Mouse (Mus musculus): ENCODE data around the gene Foxl1. TPM values are rescaled to one million over a fixed set of nuclear protein-coding genes. Genes with fewer than 3 reads are reported as not detected.

The Foxl1 gene
- total and polyA plus RNA-seq, 3 experiments, result 0.07 to 0.12 TPM; not detected in 1

GRCm38 (mm10) chr8:121113261-121113660, 14.5 kb upstream of the Foxl1 start:
- H3K4me1 ChIP-seq (ENCODE audit: control insufficient read depth in 1 of 2, insufficient read depth in 2 of 2, low read length in 2 of 2), result peaks cover 3 to 21% of the 10 kb centered on the region in 2 experiments; a peak in 3 of 4 replicates
- H3K27ac ChIP-seq (ENCODE audit: control insufficient read depth, low read depth, low read length), result peak overlapping the region; percentile 23; the same call in 1 of the 2 replicates
- peaks cover 0 to 10% of the 10 kb centered on the region in 2 experiments; a peak in 2 of 4 replicates for H3K36me3 ChIP-seq (ENCODE audit: control insufficient read depth in 1 of 2, insufficient read depth in 2 of 2, low read length in 2 of 2)
- no peaks in the 10 kb centered on the region for H3K27me3 ChIP-seq (ENCODE audit: control insufficient read depth in 1 of 2, insufficient read depth in 2 of 2, low read length in 2 of 2)
- DNase-seq (ENCODE audit: low read depth, low spot score), result peak; percentile 94
- H3K4me3 ChIP-seq (ENCODE audit: control insufficient read depth in 1 of 2, insufficient read depth in 1 of 2, low read depth in 2 of 2, low read length in 2 of 2), result peak overlapping the region; percentile 21 to 41
- no peaks in the 10 kb centered on the region for H3K9me3 ChIP-seq (replicated peaks; ENCODE audit: insufficient read depth, low read length)
- peak overlapping the region; percentile 62 for H3K9ac ChIP-seq (ENCODE audit: control insufficient read depth, low read depth, low read length, poor library complexity, severe bottlenecking)
- H3K79me2 ChIP-seq (ENCODE audit: control insufficient read depth, insufficient read depth, low read length, poor library complexity), result peaks cover 20% of the 10 kb centered on the region
- TF ChIP-seq TAL1 (IDR thresholded peaks at IDR 0.05; ENCODE audit: low read length) (no peak), ZNF384 (IDR thresholded peaks at IDR 0.05; ENCODE audit: low read depth, low read length) (no peak), SIN3A (IDR thresholded peaks at IDR 0.05; ENCODE audit: low read length) (peak; percentile 81), CHD1 (IDR thresholded peaks at IDR 0.05; ENCODE audit: low read depth, low read length) (no peak), ELF1 (IDR thresholded peaks at IDR 0.05; ENCODE audit: low read depth, low read length) (peak; percentile 54; the same call in 1 of the 2 replicates), EP300 (IDR thresholded peaks at IDR 0.05; ENCODE audit: low read depth in 1 of 2, low read length in 2 of 2) (peak in 1 of 2 experiments; percentile 16; a peak in 1 of 4 replicates), GATA1 (IDR thresholded peaks at IDR 0.05; ENCODE audit: low read depth, low read length) (no peak), TBP (IDR thresholded peaks at IDR 0.05; ENCODE audit: low read depth, low read length) (0 out of 2 replicates have a peak, but pooled peaks have one; percentile 36), NRF1 (IDR thresholded peaks at IDR 0.05; ENCODE audit: insufficient read depth, low read depth, low read length, poor library complexity, severe bottlenecking) (peak; percentile 22; the same call in 1 of the 2 replicates), MAFK (IDR thresholded peaks at IDR 0.05; ENCODE audit: borderline replicate concordance, low read depth, low read length) (no peak), SMC3 (IDR thresholded peaks at IDR 0.05; ENCODE audit: low read depth, low read length) (peak; percentile 99), JUND (IDR thresholded peaks at IDR 0.05; ENCODE audit: low read depth, low read length) (peak; percentile 29; the same call in 1 of the 2 replicates), NELFE (IDR thresholded peaks at IDR 0.05; ENCODE audit: low read depth, low read length) (no peak; the same call in 1 of the 2 replicates), USF2 (IDR thresholded peaks at IDR 0.05; ENCODE audit: borderline replicate concordance in 1 of 2, insufficient read depth in 1 of 2, low read depth in 1 of 2, low read length in 2 of 2) (no peak), CTCF (IDR thresholded peaks at IDR 0.05 in 2 of 3, conservative IDR thresholded peaks at IDR 0.05 in 1 of 3; ENCODE audit: control insufficient read depth in 1 of 3, insufficient read depth in 1 of 3, low read depth in 2 of 3, low read length in 3 of 3, poor library complexity in 1 of 3, severe bottlenecking in 1 of 3) (peak; percentile 92 to 100 (median 96); a peak in 5 of 6 replicates), E2F4 (IDR thresholded peaks at IDR 0.05; ENCODE audit: borderline replicate concordance, low read depth, low read length) (no peak), CHD2 (IDR thresholded peaks at IDR 0.05; ENCODE audit: low read length) (no peak), GABPA (IDR thresholded peaks at IDR 0.05; ENCODE audit: low read depth, low read length) (no peak), MAZ (IDR thresholded peaks at IDR 0.05; ENCODE audit: low read depth, low read length) (peak; percentile 69; the same call in 1 of the 2 replicates), POLR2AphosphoS2 (IDR thresholded peaks at IDR 0.05; ENCODE audit: low read length) (no peak), RCOR1 (IDR thresholded peaks at IDR 0.05; ENCODE audit: low read depth, low read length) (0 out of 2 replicates have a peak, but pooled peaks have one; percentile 8), ZC3H11A (IDR thresholded peaks at IDR 0.05; ENCODE audit: low read depth, low read length) (peak; percentile 98), HCFC1 (IDR thresholded peaks at IDR 0.05; ENCODE audit: low read depth, low read length) (peak; percentile 57; the same call in 1 of the 2 replicates), ETS1 (IDR thresholded peaks at IDR 0.05; ENCODE audit: low read depth, low read length) (0 out of 2 replicates have a peak, but pooled peaks have one; percentile 17), KAT2A (conservative IDR thresholded peaks at IDR 0.05; ENCODE audit: low read depth, low read length) (no peak), MXI1 (IDR thresholded peaks at IDR 0.05; ENCODE audit: low read depth, low read length) (peak; percentile 66; the same call in 1 of the 2 replicates), MYB (IDR thresholded peaks at IDR 0.05; ENCODE audit: low read depth, low read length) (no peak), MEF2A (IDR thresholded peaks at IDR 0.05; ENCODE audit: extremely low read depth, insufficient replicate concordance, low read depth, low read length, poor library complexity, severe bottlenecking) (no peak), BHLHE40 (IDR thresholded peaks at IDR 0.05; ENCODE audit: borderline replicate concordance, low read depth, low read length) (peak; percentile 74), POLR2A (IDR thresholded peaks at IDR 0.05; ENCODE audit: control insufficient read depth in 1 of 2, insufficient read depth in 1 of 2, low read depth in 1 of 2, low read length in 2 of 2, poor library complexity in 1 of 2) (no peak), USF1 (IDR thresholded peaks at IDR 0.05; ENCODE audit: low read depth, low read length) (no peak), MAX (IDR thresholded peaks at IDR 0.05; ENCODE audit: low read length) (no peak), MYC (IDR thresholded peaks at IDR 0.05; ENCODE audit: low read depth, low read length) (0 out of 2 replicates have a peak, but pooled peaks have one; percentile 19), ZMIZ1 (IDR thresholded peaks at IDR 0.05; ENCODE audit: low read depth, low read length) (no peak), TCF12 (IDR thresholded peaks at IDR 0.05; ENCODE audit: low read depth, low read length) (peak; percentile 36; the same call in 1 of the 2 replicates), RAD21 (IDR thresholded peaks at IDR 0.05; ENCODE audit: low read depth, low read length) (no peak; the same call in none of the 2 replicates), POLR2AphosphoS5 (IDR thresholded peaks at IDR 0.05; ENCODE audit: borderline replicate concordance, low read depth, low read length) (no peak)

Measured in MEL (cell line).